Mouse (Mus musculus) G1E (cell line): ENCODE data around the gene Agmat. TPM values are rescaled to one million over a fixed set of nuclear protein-coding genes. Genes with fewer than 3 reads are reported as not detected.

Experiments used
- ATAC-seq: 2 replicates; pipeline ENCODE4 v1.8.0; 2016; ENCODE audit warnings: mild to moderate bottlenecking; ENCODE audit not compliant: insufficient number of reproducible peaks, poor library complexity, low FRiP score, severe bottlenecking; ENCODE audit errors: extremely low read depth
- DNase-seq: peaks from one replicate; pipeline ENCODE4 v3.0.0; 2012; ENCODE audit warnings: low spot score
- H3K27me3 ChIP-seq: 2 replicates; pipeline ENCODE4 v1.6.1; 2012; ENCODE audit warnings: mild to moderate bottlenecking, low read length, inconsistent platforms; ENCODE audit not compliant: insufficient read depth
- H3K36me3 ChIP-seq: replicated peaks from 2 replicates; pipeline ENCODE3; 2012; ENCODE audit warnings: mild to moderate bottlenecking, inconsistent platforms
- H3K4me1 ChIP-seq: 2 replicates; pipeline ENCODE4 v1.6.1; 2012; ENCODE audit warnings: low read depth, low read length, inconsistent platforms, mixed read lengths; ENCODE audit not compliant: insufficient read depth
- H3K4me3 ChIP-seq: 2 replicates; pipeline ENCODE4 v1.5.1; 2012; ENCODE audit warnings: low read depth, mild to moderate bottlenecking, inconsistent platforms, low read length, moderate library complexity, mixed read lengths
- H3K9me3 ChIP-seq: replicated peaks from 2 replicates; pipeline ENCODE4 v1.6.1; 2012; ENCODE audit warnings: inconsistent platforms
- CTCF ChIP-seq: IDR thresholded peaks from 2 replicates; pipeline ENCODE4 v1.5.1; 2012; ENCODE audit warnings: low read depth, low read length, inconsistent platforms, mixed read lengths
- GATA1 ChIP-seq: IDR thresholded peaks from 2 replicates; pipeline ENCODE4 v1.6.1; 2012; ENCODE audit warnings: borderline replicate concordance, low read length, inconsistent platforms, mixed read lengths
- GATA2 ChIP-seq: IDR thresholded peaks from 2 replicates; pipeline ENCODE4 v1.6.1; 2012; ENCODE audit warnings: low read depth, low read length, inconsistent platforms, borderline replicate concordance
- POLR2AphosphoS5 ChIP-seq: IDR thresholded peaks from 2 replicates; pipeline ENCODE4 v1.6.1; 2012; ENCODE audit warnings: low read depth, low read length, inconsistent platforms; ENCODE audit not compliant: insufficient replicate concordance
- TAL1 ChIP-seq: conservative IDR thresholded peaks from 2 replicates; pipeline ENCODE4 v1.6.1; 2012; ENCODE audit warnings: low read depth, low read length, inconsistent platforms, mixed read lengths
- polyA plus RNA-seq: library from polyadenylated mRNA; stranded (reverse); fragments of >175 nt; gene quantifications from 2 replicates; pipeline ENCODE4 v1.2.3, GENCODE M21; 2012
- total RNA-seq, 2 experiments: library from RNA; stranded (forward) in 1 of 2; stranded (reverse) in 1 of 2; fragments of 200-1000 nt in 1 of 2; fragments of >200 nt in 1 of 2; fragmentation: Nextera tagmentation in 1 of 2; gene quantifications; 2 replicates each; pipeline ENCODE4 v1.2.3; 2014 to 2017

Gene Agmat
- total and polyA plus RNA-seq, 3 experiments: 0.05 TPM; not detected in 2

- DNase-seq (no peak), ATAC-seq (peak; percentile 66)
- H3K27me3 ChIP-seq: no peaks in the 10 kb centered on the region
- no peak overlapping the region for H3K4me3 ChIP-seq
- peaks cover 58% of the 10 kb centered on the region for H3K36me3 ChIP-seq
- no peaks in the 10 kb centered on the region for H3K9me3 ChIP-seq
- TF ChIP-seq CTCF (no peak), POLR2AphosphoS5 (no peak), GATA1 (no peak), GATA2 (no peak), TAL1 (no peak)
- peaks cover 56% of the 10 kb centered on the region for H3K4me1 ChIP-seq
These were observed 12.5 kb downstream of the Agmat start for GRCm38 (mm10) chr4:141758874-141759542.

- Histone ChIP-seq H3K36me3 (peaks cover 75% of the 10 kb centered on the region), H3K4me1 (peaks cover 47% of the 10 kb centered on the region), H3K27me3 (no peaks in the 10 kb centered on the region), H3K9me3 (no peaks in the 10 kb centered on the region), H3K4me3 (no peak overlapping the region)
- no peak for DNase-seq
- ATAC-seq: no peak
- TF ChIP-seq GATA1 (no peak), POLR2AphosphoS5 (no peak), TAL1 (no peak), CTCF (no peak), GATA2 (no peak)
These were observed 14.5 kb downstream of the Agmat start for GRCm38 (mm10) chr4:141760942-141761341.

- peaks cover 56% of the 10 kb centered on the region for H3K4me1 ChIP-seq
- no peaks in the 10 kb centered on the region for H3K9me3 ChIP-seq
- no peak overlapping the region for H3K4me3 ChIP-seq
- H3K27me3 ChIP-seq: no peaks in the 10 kb centered on the region
- ATAC-seq (no peak), DNase-seq (no peak)
- TF ChIP-seq TAL1: no peak
- no peak for TF ChIP-seq GATA2
- no peak for TF ChIP-seq POLR2AphosphoS5
- TF ChIP-seq GATA1: no peak
- TF ChIP-seq CTCF: no peak
- H3K36me3 ChIP-seq: peaks cover 86% of the 10 kb centered on the region
These were observed 15.7 kb downstream of the Agmat start for GRCm38 (mm10) chr4:141762102-141762598.

GRCm38 (mm10) chr4:141763476-141763875, 17.0 kb downstream of the Agmat start:
- no peaks in the 10 kb centered on the region for H3K9me3 ChIP-seq
- peaks cover 92% of the 10 kb centered on the region for H3K36me3 ChIP-seq
- no peak for DNase-seq
- TF ChIP-seq GATA1 (no peak), TAL1 (no peak), POLR2AphosphoS5 (no peak), GATA2 (no peak), CTCF (no peak)
- H3K27me3 ChIP-seq: no peaks in the 10 kb centered on the region
- H3K4me1 ChIP-seq: peaks cover 55% of the 10 kb centered on the region
- ATAC-seq: no peak
- no peak overlapping the region for H3K4me3 ChIP-seq

GRCm38 (mm10) chr4:141765008-141765407, 18.5 kb downstream of the Agmat start:
- TF ChIP-seq TAL1 (no peak), GATA1 (no peak), POLR2AphosphoS5 (no peak), GATA2 (no peak), CTCF (no peak)
- Histone ChIP-seq H3K4me1 (peaks cover 52% of the 10 kb centered on the region), H3K27me3 (no peaks in the 10 kb centered on the region), H3K9me3 (no peaks in the 10 kb centered on the region), H3K36me3 (peaks cover 95% of the 10 kb centered on the region), H3K4me3 (no peak overlapping the region)
- no peak for ATAC-seq
- DNase-seq: no peak

- no peak for TF ChIP-seq CTCF
- no peak for TF ChIP-seq GATA1
- no peak for TF ChIP-seq POLR2AphosphoS5
- TF ChIP-seq TAL1: no peak
- TF ChIP-seq GATA2: no peak
- Histone ChIP-seq H3K36me3 (peaks cover 97% of the 10 kb centered on the region), H3K4me3 (peak overlapping the region; percentile 51; the same call in 1 of the 2 replicates), H3K27me3 (no peaks in the 10 kb centered on the region), H3K9me3 (no peaks in the 10 kb centered on the region), H3K4me1 (peaks cover 60% of the 10 kb centered on the region)
- ATAC-seq (peak; percentile 62), DNase-seq (peak; percentile 65)
These were observed 19.8 kb downstream of the Agmat start for GRCm38 (mm10) chr4:141766316-141766667.
